Mouse (Mus musculus): ENCODE data around the gene Ism2. TPM values are rescaled to one million over a fixed set of nuclear protein-coding genes. Genes with fewer than 3 reads are reported as not detected.

Gene Ism2
- polyA plus RNA-seq, 1 experiment from 2014 or later: 1.1 TPM

GRCm38 (mm10) chr12:87229633-87230032 is 69.9 kb downstream of the Ism2 start:
- no peaks in the 10 kb centered on the region for H3K27me3 ChIP-seq (replicated peaks; ENCODE audit: control insufficient read depth, insufficient read depth, low read length)
- WGBS: 90% methylated on average over 2 of the region's 2 CpGs
- H3K4me2 ChIP-seq (ENCODE audit: low read length): no peak overlapping the region
- H3K36me3 ChIP-seq (ENCODE audit: control insufficient read depth, insufficient read depth): no peaks in the 10 kb centered on the region
- H3K4me3 ChIP-seq (replicated peaks; ENCODE audit: low read length): no peak overlapping the region
- no peak for ATAC-seq
- no peak overlapping the region for H3K27ac ChIP-seq (ENCODE audit: low read length)
- no peak overlapping the region for H3K9ac ChIP-seq (replicated peaks; ENCODE audit: low read depth, low read length)
- H3K9me3 ChIP-seq (ENCODE audit: control insufficient read depth, low read length): no peaks in the 10 kb centered on the region
- H3K4me1 ChIP-seq (replicated peaks; ENCODE audit: control insufficient read depth, insufficient read depth, low read length): no peaks in the 10 kb centered on the region

Small RNA genes lying within 50 kb of the gene (microRNA-seq; reads per million reads assigned to microRNA genes)
- not detected for gene Gm47293

Other genes starting within 250 kb of the Ism2 start
- 2.2 and 3.7 TPM in 2 replicates for gene Ngb, start 197.2 kb downstream of the Ism2 start, polyA plus RNA-seq (2015; fragmentation: Nextera tagmentation; extraction: Ambion mirVana)
- 26.8 and 30.0 TPM in 2 replicates for gene Gstz1, start 152.5 kb downstream of the Ism2 start, polyA plus RNA-seq (2015; fragmentation: Nextera tagmentation; extraction: Ambion mirVana)
- gene Pomt2, start 151.7 kb downstream of the Ism2 start, polyA plus RNA-seq (2015; fragmentation: Nextera tagmentation; extraction: Ambion mirVana): 12.7 and 13.4 TPM in 2 replicates
- 1.1 and 1.3 TPM in 2 replicates for gene Samd15, start 100.0 kb downstream of the Ism2 start, polyA plus RNA-seq (2015; fragmentation: Nextera tagmentation; extraction: Ambion mirVana)
- gene Tmed8, start 99.3 kb downstream of the Ism2 start, polyA plus RNA-seq (2015; fragmentation: Nextera tagmentation; extraction: Ambion mirVana): 4.7 and 5.1 TPM in 2 replicates
- 1.6 TPM in 2 replicates for gene Noxred1, start 61.0 kb downstream of the Ism2 start, polyA plus RNA-seq (2015; fragmentation: Nextera tagmentation; extraction: Ambion mirVana)
- gene Vipas39, start 33.4 kb downstream of the Ism2 start, polyA plus RNA-seq (2015; fragmentation: Nextera tagmentation; extraction: Ambion mirVana): 79.1 and 80.9 TPM in 2 replicates
- 222 TPM in 2 replicates for gene Ahsa1, start 33.2 kb downstream of the Ism2 start, polyA plus RNA-seq (2015; fragmentation: Nextera tagmentation; extraction: Ambion mirVana)
- gene Sptlc2, start 88.7 kb upstream of the Ism2 start, polyA plus RNA-seq (2015; fragmentation: Nextera tagmentation; extraction: Ambion mirVana): 60.6 and 67.6 TPM in 2 replicates
- gene Slirp, start 144.2 kb upstream of the Ism2 start, polyA plus RNA-seq (2015; fragmentation: Nextera tagmentation; extraction: Ambion mirVana): 211 and 233 TPM in 2 replicates
- gene Alkbh1, start 144.3 kb upstream of the Ism2 start, polyA plus RNA-seq (2015; fragmentation: Nextera tagmentation; extraction: Ambion mirVana): 42.3 and 47.1 TPM in 2 replicates
- gene Snw1, start 172.6 kb upstream of the Ism2 start, polyA plus RNA-seq (2015; fragmentation: Nextera tagmentation; extraction: Ambion mirVana): 116 and 131 TPM in 2 replicates
- gene Gm5788, start 195.0 kb upstream of the Ism2 start, polyA plus RNA-seq (2015; fragmentation: Nextera tagmentation; extraction: Ambion mirVana): not detected in 2 replicates
- gene Gm8300, start 214.6 kb upstream of the Ism2 start, polyA plus RNA-seq (2015; fragmentation: Nextera tagmentation; extraction: Ambion mirVana): not detected in 2 replicates

All from forebrain, embryonic 16.5 days (tissue).